Comparison of ENCODE assay signal across 22 mouse cellular contexts in genomic region chr11:100100391-100100790, GRCm38 (mm10). TPM values are rescaled to one million over a fixed set of nuclear protein-coding genes. Genes with fewer than 3 reads are reported as not detected.
"Had no signal": no experiment of that assay in that cellular context is flagged by ENCODE, and none has a peak within 500 bp of the region (broad histone marks: within the 10 kb centered on the region; RNA-seq: fewer than 3 reads in every experiment).

No protein-coding gene starts in this region.

- H3K9ac ChIP-seq: liver, embryonic 13.5 days had no signal

- H3K4me1 ChIP-seq: liver, embryonic 13.5 days had no signal

- DNase-seq: kidney, adult 9 months; kidney, postnatal 14 days; layer of hippocampus, adult 9-11 months; liver, embryonic 13.5 days; lung, adult 2 months; lung, postnatal 14 days; lung, postnatal 4 days; midbrain, embryonic 14.5 days; thymus, postnatal 25 days had no signal

- H3K4me3 ChIP-seq: layer of hippocampus, adult 2 months; left cerebral cortex, adult 2 months; liver, embryonic 13.5 days had no signal

- H3K27ac ChIP-seq: layer of hippocampus, adult 2 months; left cerebral cortex, adult 2 months; liver, embryonic 13.5 days had no signal

- H3K27me3 ChIP-seq: liver, embryonic 13.5 days had no signal

- H3K9me3 ChIP-seq: liver, embryonic 13.5 days had no signal

- H3K4me2 ChIP-seq: liver, embryonic 13.5 days; midbrain, embryonic 11.5 days had no signal

- H3K36me3 ChIP-seq: liver, embryonic 13.5 days had no signal

RNA-seq across cellular contexts. Expression of gene Krt35, which starts 4.3 kb away (rescaled TPM):
- polyA plus RNA-seq: kidney, embryonic 16.5 days; limb, embryonic 11.5 days; liver, adult 2 months; liver, embryonic 13.5 days; liver, embryonic 16.5 days; lung, embryonic 16.5 days; midbrain, embryonic 11.5 days; midbrain, embryonic 14.5 days; midbrain, postnatal 0 days; neural tube, embryonic 11.5 days; neural tube, embryonic 14.5 days; small intestine, adult 2 months; spleen, adult 2 months had no signal

RNA-seq across cellular contexts. Expression of gene Krt36, which starts 5.0 kb away (rescaled TPM):
- polyA plus RNA-seq: liver, adult 2 months; liver, embryonic 13.5 days; liver, embryonic 16.5 days; midbrain, embryonic 11.5 days; midbrain, embryonic 14.5 days; midbrain, postnatal 0 days; neural tube, embryonic 11.5 days; neural tube, embryonic 14.5 days; small intestine, adult 2 months; spleen, adult 2 months had no signal

RNA-seq across cellular contexts. Expression of gene Krt32, which starts 12.4 kb away (rescaled TPM):
- polyA plus RNA-seq: kidney, embryonic 16.5 days; limb, embryonic 11.5 days; liver, adult 2 months; liver, embryonic 13.5 days; liver, embryonic 16.5 days; lung, embryonic 16.5 days; midbrain, embryonic 11.5 days; midbrain, embryonic 14.5 days; midbrain, postnatal 0 days; neural tube, embryonic 11.5 days; neural tube, embryonic 14.5 days; small intestine, adult 2 months; spleen, adult 2 months had no signal

RNA-seq across cellular contexts. Expression of gene Krt13, which starts 21.0 kb away (rescaled TPM):
- polyA plus RNA-seq: limb, embryonic 11.5 days; liver, adult 2 months; liver, embryonic 16.5 days; midbrain, embryonic 11.5 days; midbrain, embryonic 14.5 days; midbrain, postnatal 0 days; neural tube, embryonic 11.5 days; neural tube, embryonic 14.5 days; small intestine, adult 2 months had no signal

RNA-seq across cellular contexts. Expression of gene Krt15, which starts 35.3 kb away (rescaled TPM):
- polyA plus RNA-seq: liver, adult 2 months; midbrain, embryonic 14.5 days; neural tube, embryonic 14.5 days; spleen, adult 2 months had no signal
